Mouse (Mus musculus) liver, adult 2 months (tissue): ENCODE data around the gene Ptch1. TPM values are rescaled to one million over a fixed set of nuclear protein-coding genes. Genes with fewer than 3 reads are reported as not detected.
A peak's percentile ranks its signal among the peaks of the same experiment; 100 is the strongest.

Experiments
- DNase-seq: peaks from one replicate; pipeline ENCODE4 v3.0.0-alpha.2; 2011; ENCODE audit warnings: low read depth, low spot score; ENCODE audit errors: extremely low read depth
- H3K27ac ChIP-seq: fragments of 200-500 bp; replicated peaks from 2 replicates; pipeline ENCODE4 v1.5.1; 2012; ENCODE audit warnings: low read depth, mild to moderate bottlenecking, control low read depth, inconsistent platforms, low read length; ENCODE audit not compliant: insufficient read depth
- H3K27me3 ChIP-seq: fragments of 200-500 bp; 2 replicates; pipeline ENCODE4 v1.6.1; 2012; ENCODE audit warnings: mild to moderate bottlenecking, moderate library complexity, low read length, inconsistent platforms; ENCODE audit not compliant: control insufficient read depth, insufficient read depth
- H3K36me3 ChIP-seq: fragments of 200-500 bp; 2 replicates; pipeline ENCODE4 v1.6.1; 2012; ENCODE audit warnings: low read length, inconsistent platforms; ENCODE audit not compliant: control insufficient read depth, insufficient read depth
- H3K4me1 ChIP-seq: fragments of 200-500 bp; 2 replicates; pipeline ENCODE4 v1.6.1; 2011; ENCODE audit warnings: low read length; ENCODE audit not compliant: control insufficient read depth, insufficient read depth
- H3K4me3 ChIP-seq: fragments of 200-500 bp; 2 replicates; pipeline ENCODE4 v1.5.1; 2011; ENCODE audit warnings: low read depth, mild to moderate bottlenecking, control low read depth, low read length, moderate library complexity; ENCODE audit not compliant: insufficient read depth
- H3K79me2 ChIP-seq: fragments of 200-500 bp; 2 replicates; pipeline ENCODE4 v1.6.1; 2012; ENCODE audit warnings: inconsistent platforms, mild to moderate bottlenecking, low read length, moderate library complexity; ENCODE audit not compliant: control insufficient read depth, insufficient read depth
- H3K9ac ChIP-seq: fragments of 200-500 bp; 2 replicates; pipeline ENCODE4 v1.6.1; 2012; ENCODE audit warnings: low read depth, mild to moderate bottlenecking, control low read depth, inconsistent platforms, low read length
- CTCF ChIP-seq: fragments of 200-500 bp; IDR thresholded peaks from 2 replicates; pipeline ENCODE4 v1.5.1; 2011; ENCODE audit warnings: low read depth, low read length, control low read depth
- POLR2A ChIP-seq: fragments of 200-500 bp; IDR thresholded peaks from 2 replicates; pipeline ENCODE4 v1.6.1; 2011; ENCODE audit warnings: low read length, control low read depth; ENCODE audit not compliant: insufficient read depth; ENCODE audit errors: extremely low read depth
- WGBS: fragments of 180-500 bp; shearing (Covaris S2); methylation state at CpG from one replicate; pipeline ENCODE4 v1.1.7; 2018; 5-methylcytosine and 5-hydroxymethylcytosine counted together
- polyA plus RNA-seq: library from polyadenylated mRNA; depleted of rRNA; stranded (reverse); fragments of >200 nt; gene quantifications from 2 replicates; pipeline ENCODE4 v1.2.3, GENCODE M21; 2012
- total RNA-seq: library from RNA; depleted of rRNA; stranded (reverse); fragments of >200 nt; gene quantifications from 2 replicates; pipeline ENCODE4 v1.2.3, GENCODE M21; 2014

Ptch1 gene
- total and polyA plus RNA-seq, 2 experiments: 7.5 to 9.3 TPM

DNA sequence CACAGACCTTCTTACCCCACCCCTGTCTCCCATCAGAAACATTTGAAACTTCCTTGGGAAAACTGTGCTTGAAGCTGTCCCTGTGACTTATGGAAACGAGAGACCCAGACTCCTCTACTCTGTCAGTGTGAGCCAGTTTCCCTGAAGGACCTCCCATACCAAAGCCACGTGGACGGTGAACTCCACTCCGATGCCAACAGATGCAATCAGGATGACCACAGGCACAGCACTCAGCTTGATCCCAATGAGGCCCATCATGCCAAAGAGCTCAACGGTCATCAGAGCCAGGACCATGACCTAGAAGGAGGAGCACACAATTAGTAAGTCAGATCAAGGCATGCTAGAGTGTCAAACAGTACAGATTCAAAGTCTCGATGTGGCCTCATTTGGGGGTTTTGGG, 53.3 kb downstream of the Ptch1 start:
- DNase-seq: peak; percentile 72
- Histone ChIP-seq H3K27me3 (no peaks in the 10 kb centered on the region), H3K36me3 (peaks cover 78% of the 10 kb centered on the region), H3K4me1 (no peaks in the 10 kb centered on the region), H3K27ac (no peak overlapping the region), H3K79me2 (no peaks in the 10 kb centered on the region), H3K9ac (no peak overlapping the region), H3K4me3 (no peak overlapping the region)
- WGBS: 79% methylated on average over 6 of the region's 6 CpGs
- TF ChIP-seq CTCF: no peak
- no peak for TF ChIP-seq POLR2A

DNA sequence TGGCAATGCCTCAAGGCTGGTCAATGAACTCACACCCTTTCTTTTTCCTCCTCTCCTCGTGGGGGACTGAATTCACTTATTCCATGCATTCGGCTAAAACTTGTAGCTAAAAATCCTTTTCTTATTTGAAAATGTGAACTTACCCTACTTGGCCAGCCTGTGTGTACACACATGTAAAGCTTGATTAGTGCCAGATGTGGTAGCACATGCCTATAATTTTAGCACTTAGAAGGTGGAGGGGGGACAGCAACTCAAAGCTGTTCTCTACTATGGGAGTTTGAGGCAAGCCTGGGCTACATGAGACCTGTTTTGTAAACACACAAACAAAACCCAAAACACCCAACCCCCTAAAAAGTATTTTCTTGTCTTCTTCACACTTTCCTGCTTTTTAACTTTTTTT, 56.9 kb downstream of the Ptch1 start:
- H3K4me3 ChIP-seq: no peak overlapping the region
- no peak for DNase-seq
- TF ChIP-seq CTCF (no peak), POLR2A (no peak)
- no peaks in the 10 kb centered on the region for H3K4me1 ChIP-seq
- H3K27me3 ChIP-seq: no peaks in the 10 kb centered on the region
- no peaks in the 10 kb centered on the region for H3K79me2 ChIP-seq
- peaks cover 84% of the 10 kb centered on the region for H3K36me3 ChIP-seq
- no peak overlapping the region for H3K9ac ChIP-seq
- H3K27ac ChIP-seq: no peak overlapping the region
- WGBS: 79% methylated on average over 2 of the region's 2 CpGs

DNA sequence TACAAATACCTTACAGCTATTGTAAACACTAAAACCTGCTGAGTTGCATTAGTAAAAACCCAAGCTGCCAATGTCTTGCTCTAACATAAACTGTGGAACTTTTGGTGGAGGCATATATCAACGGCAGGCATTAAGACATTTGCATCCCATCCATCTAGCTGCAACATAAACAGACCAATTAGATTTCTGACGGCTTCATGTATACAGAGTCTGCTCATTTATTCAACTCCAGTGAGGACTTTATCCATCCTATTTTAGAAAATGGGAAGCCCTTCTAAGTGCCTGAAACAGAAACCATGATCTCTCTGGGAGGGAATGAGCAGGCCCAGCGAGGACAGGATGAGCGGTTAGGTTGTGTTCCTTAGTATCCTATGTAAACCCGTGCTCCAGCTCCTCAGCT, 57.9 kb downstream of the Ptch1 start:
- Histone ChIP-seq H3K79me2 (no peaks in the 10 kb centered on the region), H3K36me3 (peaks cover 89% of the 10 kb centered on the region), H3K27ac (no peak overlapping the region), H3K4me3 (no peak overlapping the region), H3K9ac (no peak overlapping the region), H3K27me3 (no peaks in the 10 kb centered on the region), H3K4me1 (no peaks in the 10 kb centered on the region)
- DNase-seq: no peak
- 88% methylated on average over 5 of the region's 5 CpGs for WGBS
- TF ChIP-seq POLR2A (no peak), CTCF (no peak)

DNA sequence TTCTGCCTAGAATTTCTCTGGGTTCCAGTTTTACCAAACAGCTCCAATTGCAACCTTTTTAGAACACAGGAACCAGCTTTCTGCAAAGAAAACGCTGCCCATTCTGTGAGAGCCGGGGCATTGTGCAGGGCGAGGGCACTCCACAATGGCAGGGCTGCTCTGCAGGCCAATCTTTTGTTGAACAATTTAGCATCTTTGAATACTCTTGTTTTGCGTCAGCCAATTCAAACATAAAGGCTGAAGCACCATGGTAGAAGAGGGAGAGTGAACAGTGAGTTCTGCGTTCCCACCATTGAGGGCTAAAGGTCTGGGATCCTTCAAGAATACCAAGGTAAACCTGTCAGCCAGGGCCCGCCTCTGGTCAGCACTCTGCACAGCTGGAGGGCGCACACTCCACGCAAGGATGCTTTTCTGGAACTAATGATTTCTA, 58.5 kb downstream of the Ptch1 start:
- no peak overlapping the region for H3K4me3 ChIP-seq
- no peaks in the 10 kb centered on the region for H3K4me1 ChIP-seq
- H3K9ac ChIP-seq: no peak overlapping the region
- TF ChIP-seq CTCF (no peak), POLR2A (no peak)
- 96% methylated on average over 8 of the region's 8 CpGs for WGBS
- no peaks in the 10 kb centered on the region for H3K79me2 ChIP-seq
- H3K27ac ChIP-seq: no peak overlapping the region
- no peak for DNase-seq
- no peaks in the 10 kb centered on the region for H3K27me3 ChIP-seq
- H3K36me3 ChIP-seq: peaks cover 89% of the 10 kb centered on the region

DNA sequence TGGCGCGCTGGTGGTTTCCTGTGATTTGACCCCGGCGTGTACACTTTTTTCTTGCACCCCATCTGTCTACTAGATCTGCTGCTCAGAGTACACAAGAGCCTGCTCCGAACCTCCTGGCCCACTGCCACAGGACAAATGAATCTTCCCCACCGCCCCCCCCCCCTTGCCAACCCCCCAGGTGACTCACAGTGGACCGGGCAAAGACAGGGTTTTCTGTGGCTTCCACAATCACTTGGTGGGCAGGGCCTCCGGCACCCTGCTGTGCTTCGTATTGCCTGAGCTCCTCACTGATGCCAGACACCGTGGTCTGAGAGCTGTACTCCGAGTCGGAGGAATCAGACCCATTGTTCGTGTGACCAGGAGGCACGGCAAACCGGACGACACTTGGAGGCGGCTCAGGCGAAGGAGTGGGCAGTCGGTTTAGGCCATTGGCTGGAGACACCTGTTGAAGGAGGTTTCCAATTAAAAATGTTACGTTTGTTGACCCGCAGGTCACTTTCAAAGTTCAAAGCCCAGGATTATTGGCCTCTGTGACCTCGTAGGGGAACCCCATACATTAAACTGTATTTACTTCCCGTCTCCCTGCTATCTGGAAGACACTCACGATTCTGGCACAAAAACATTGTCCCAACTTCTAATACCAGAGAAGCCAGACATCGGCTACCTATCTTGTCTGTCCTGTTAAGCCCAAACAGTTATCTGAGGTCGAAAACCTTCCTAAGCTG, 59.9 kb downstream of the Ptch1 start:
- no peak overlapping the region for H3K9ac ChIP-seq
- H3K4me3 ChIP-seq: no peak overlapping the region
- no peak for DNase-seq
- H3K4me1 ChIP-seq: no peaks in the 10 kb centered on the region
- H3K79me2 ChIP-seq: no peaks in the 10 kb centered on the region
- 87% methylated on average over 26 of the region's 26 CpGs for WGBS
- no peak overlapping the region for H3K27ac ChIP-seq
- H3K36me3 ChIP-seq: peaks cover 83% of the 10 kb centered on the region
- TF ChIP-seq CTCF (no peak), POLR2A (no peak)
- H3K27me3 ChIP-seq: no peaks in the 10 kb centered on the region

DNA sequence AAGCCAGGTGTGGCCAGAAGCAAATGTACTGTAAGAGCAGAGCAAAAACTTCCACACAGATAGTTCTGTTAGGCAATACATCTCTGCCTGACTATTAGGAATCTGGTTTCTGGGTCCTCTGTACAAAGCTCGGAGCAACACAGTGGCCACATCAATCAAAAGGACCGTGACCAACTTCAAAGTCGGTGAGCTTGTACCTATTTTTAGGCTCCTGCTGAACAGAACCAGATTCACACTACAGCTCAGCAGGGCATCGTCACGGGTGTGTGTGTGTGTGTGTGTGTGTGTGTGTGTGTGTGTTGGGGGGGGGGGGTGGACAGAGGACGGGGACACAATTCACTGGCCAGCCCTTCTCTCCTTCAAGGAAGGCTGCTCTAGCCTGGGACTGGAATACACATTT, 61.0 kb downstream of the Ptch1 start:
- H3K27ac ChIP-seq: no peak overlapping the region
- peaks cover 82% of the 10 kb centered on the region for H3K36me3 ChIP-seq
- no peak overlapping the region for H3K4me3 ChIP-seq
- H3K27me3 ChIP-seq: no peaks in the 10 kb centered on the region
- DNase-seq: no peak
- no peaks in the 10 kb centered on the region for H3K79me2 ChIP-seq
- H3K4me1 ChIP-seq: no peaks in the 10 kb centered on the region
- TF ChIP-seq CTCF (no peak), POLR2A (no peak)
- 89% methylated on average over 6 of the region's 6 CpGs for WGBS
- no peak overlapping the region for H3K9ac ChIP-seq
